Mouse (Mus musculus) midbrain, postnatal 0 days (tissue): ENCODE measurements around the gene Pkd2. TPM values are rescaled to one million over a fixed set of nuclear protein-coding genes. Genes with fewer than 3 reads are reported as not detected.

Source experiments
- ATAC-seq: fragments of 200-750 bp; cut with Nextera tagmentation; 2 replicates; pipeline ENCODE4 v1.8.0; 2017; ENCODE audit warnings: moderate number of reproducible peaks, mild to moderate bottlenecking, moderate TSS enrichment, moderate library complexity; ENCODE audit not compliant: low FRiP score
- DNase-seq: peaks from one replicate; pipeline ENCODE4 v3.0.0-alpha.2; 2015; ENCODE audit warnings: low spot score
- H3K27ac ChIP-seq: fragments of 300-500 bp; sonication (generic); 2 replicates; pipeline ENCODE4 v1.5.1; 2014; ENCODE audit warnings: low read depth, mild to moderate bottlenecking, low read length, mixed read lengths
- H3K27me3 ChIP-seq: fragments of 300-500 bp; sonication (generic); 2 replicates; pipeline ENCODE4 v1.6.1; 2014; ENCODE audit warnings: low read length, control low read depth, mixed read lengths; ENCODE audit not compliant: insufficient read depth
- H3K36me3 ChIP-seq: fragments of 300-500 bp; sonication (generic); 2 replicates; pipeline ENCODE4 v1.6.1; 2014; ENCODE audit warnings: low read length, control low read depth, mixed read lengths; ENCODE audit not compliant: insufficient read depth
- H3K4me1 ChIP-seq: fragments of 300-500 bp; sonication (generic); 2 replicates; pipeline ENCODE4 v1.6.1; 2014; ENCODE audit warnings: mild to moderate bottlenecking, control low read depth, antibody characterized with exemption, low read length, mixed read lengths; ENCODE audit not compliant: insufficient read depth
- H3K4me2 ChIP-seq: fragments of 300-500 bp; sonication (generic); 2 replicates; pipeline ENCODE4 v1.6.1; 2014; ENCODE audit warnings: low read depth, mild to moderate bottlenecking, low read length, mixed read lengths; ENCODE audit not compliant: poor library complexity, severe bottlenecking
- H3K4me3 ChIP-seq: fragments of 300-500 bp; sonication (generic); 2 replicates; pipeline ENCODE4 v1.5.1; 2014; ENCODE audit warnings: low read depth, mild to moderate bottlenecking, low read length, moderate library complexity
- H3K9ac ChIP-seq: fragments of 300-500 bp; sonication (generic); replicated peaks from 2 replicates; pipeline ENCODE4 v1.6.1; 2014; ENCODE audit warnings: mild to moderate bottlenecking, low read length, moderate library complexity, mixed read lengths; ENCODE audit not compliant: poor library complexity, severe bottlenecking
- H3K9me3 ChIP-seq: fragments of 300-500 bp; sonication (generic); 2 replicates; pipeline ENCODE4 v1.6.1; 2016; ENCODE audit warnings: low read length, control low read depth
- CTCF ChIP-seq: IDR thresholded peaks from 2 replicates; pipeline ENCODE4 v1.5.1; 2016; ENCODE audit warnings: antibody characterized with exemption, mild to moderate bottlenecking
- WGBS: fragments of 180-500 bp; shearing (Covaris S2); extraction: QIAGEN DNeasy Blood & Tissue Kit; methylation state at CpG from one replicate; pipeline ENCODE4 v1.1.7; 2014; 5-methylcytosine and 5-hydroxymethylcytosine counted together
- polyA plus RNA-seq: library from polyadenylated mRNA; unstranded; fragments of >200 nt; fragmentation: Nextera tagmentation; extraction: Ambion mirVana; gene quantifications from 2 replicates; pipeline ENCODE4 v1.2.1, GENCODE M21; 2015
- total RNA-seq: library from RNA; depleted of rRNA; stranded (reverse); fragments of >200 nt; gene quantifications from 2 replicates; pipeline ENCODE4 v1.2.3, GENCODE M21; 2014

Gene Pkd2
- total and polyA plus RNA-seq, 2 experiments from 2014 or later = 5.2 to 25.8 TPM

- Histone ChIP-seq H3K27me3 (no peaks in the 10 kb centered on the region), H3K4me1 (no peaks in the 10 kb centered on the region), H3K4me2 (no peak overlapping the region), H3K9me3 (no peaks in the 10 kb centered on the region), H3K36me3 (no peaks in the 10 kb centered on the region), H3K4me3 (no peak overlapping the region), H3K27ac (no peak overlapping the region), H3K9ac (no peak overlapping the region)
- DNase-seq = no peak
- ATAC-seq = no peak
- WGBS = 86% methylated on average over 8 of the region's 8 CpGs
- TF ChIP-seq CTCF = no peak
These were observed 33.3 kb upstream of the Pkd2 start for GRCm38 (mm10) chr5:104425949-104426348.

DNA sequence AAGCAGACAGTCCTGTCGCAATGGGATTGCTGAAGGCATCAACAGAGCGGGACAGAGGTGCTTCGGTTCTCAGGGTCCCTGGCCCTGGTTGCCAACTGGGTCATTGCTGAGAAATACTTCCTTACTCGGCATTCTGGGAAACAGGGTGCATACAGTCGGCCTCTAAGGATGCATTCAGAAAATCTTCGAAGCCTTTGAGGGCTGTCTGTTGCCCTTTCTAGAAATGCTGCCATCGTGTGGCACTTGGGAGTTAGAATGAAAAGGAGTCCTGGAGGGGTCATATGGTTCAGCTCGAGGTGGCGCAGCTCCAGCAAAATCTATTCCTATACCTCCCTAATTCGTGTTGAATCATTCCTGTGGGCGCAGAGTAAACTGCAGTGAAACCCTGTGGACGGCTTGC is 26.4 kb upstream of the Pkd2 start:
- peak; percentile 50 for TF ChIP-seq CTCF
- no peak overlapping the region for H3K4me3 ChIP-seq
- no peak overlapping the region for H3K27ac ChIP-seq
- no peaks in the 10 kb centered on the region for H3K4me1 ChIP-seq
- no peaks in the 10 kb centered on the region for H3K27me3 ChIP-seq
- H3K9ac ChIP-seq = no peak overlapping the region
- no peak for DNase-seq
- ATAC-seq = no peak
- no peak overlapping the region for H3K4me2 ChIP-seq
- H3K9me3 ChIP-seq = no peaks in the 10 kb centered on the region
- WGBS = 50% methylated on average over 12 of the region's 12 CpGs
- H3K36me3 ChIP-seq = no peaks in the 10 kb centered on the region

DNA sequence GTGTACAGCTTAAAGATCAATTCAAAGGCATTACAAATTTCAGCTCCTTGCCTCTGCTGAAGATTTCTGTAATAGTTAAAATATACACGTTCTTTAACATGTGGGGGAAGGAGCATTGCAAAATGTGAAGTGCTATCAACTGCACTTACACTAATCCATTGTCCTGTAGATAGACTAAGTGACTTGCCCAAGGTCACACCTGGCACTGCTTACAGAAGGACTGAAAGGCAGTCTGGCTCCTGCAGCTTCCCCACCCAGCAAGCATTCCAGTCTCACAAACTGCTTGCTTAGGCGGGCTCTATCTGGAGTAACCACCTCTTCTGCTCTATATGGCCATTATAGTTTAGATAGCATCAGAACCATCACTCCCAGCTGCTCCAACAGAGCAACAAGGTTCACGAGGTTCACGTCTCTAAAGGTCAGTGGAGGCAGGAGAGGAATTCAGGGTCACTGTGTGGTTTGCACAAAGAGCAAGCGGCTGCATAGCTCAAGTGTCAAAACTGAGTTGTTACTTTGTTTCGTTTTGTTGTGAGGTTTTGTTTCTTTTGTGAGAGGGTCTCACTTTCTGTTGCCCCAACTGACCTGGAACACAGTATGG is 25.2 kb upstream of the Pkd2 start:
- WGBS = 69% methylated on average over 6 of the region's 6 CpGs
- DNase-seq (no peak), ATAC-seq (no peak)
- no peak for TF ChIP-seq CTCF
- Histone ChIP-seq H3K9me3 (no peaks in the 10 kb centered on the region), H3K36me3 (no peaks in the 10 kb centered on the region), H3K4me1 (no peaks in the 10 kb centered on the region), H3K4me2 (no peak overlapping the region), H3K9ac (no peak overlapping the region), H3K27me3 (no peaks in the 10 kb centered on the region), H3K27ac (no peak overlapping the region), H3K4me3 (no peak overlapping the region)

DNA sequence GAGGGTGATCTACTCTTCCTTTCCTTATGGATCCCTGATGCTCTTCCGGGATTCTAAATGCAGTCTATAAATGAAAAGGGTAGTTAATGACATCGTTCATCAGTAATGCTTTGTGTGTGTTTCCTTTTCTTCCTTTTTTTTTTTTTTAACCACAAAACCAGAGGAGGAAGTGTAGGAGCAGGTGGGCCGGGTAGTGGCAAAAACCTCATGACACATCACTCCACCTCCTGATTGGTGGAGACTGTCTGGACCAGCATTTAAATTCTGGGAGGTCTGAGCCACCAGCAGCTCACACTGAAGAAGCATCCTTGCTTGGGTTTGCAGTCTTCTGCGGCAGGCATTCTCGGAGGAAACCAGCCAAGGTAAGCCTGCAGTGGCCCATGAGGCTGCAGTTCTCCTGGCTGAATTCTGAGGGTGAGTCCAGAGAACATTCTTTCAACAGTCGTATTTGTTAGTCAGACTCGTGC is 24.4 kb upstream of the Pkd2 start, which contains the start of gene Spp1:
Gene Spp1 (plus strand): TSS at position 284 of the 467 bp plus-strand sequence.
- Histone ChIP-seq H3K4me3 (no peak within 1 kb of the TSS), H3K9ac (no peak within 1 kb of the TSS), H3K4me2 (no peak within 1 kb of the TSS), H3K36me3 (no peaks in the 10 kb centered on the region), H3K4me1 (no peaks in the 10 kb centered on the region), H3K27me3 (no peaks in the 10 kb centered on the region), H3K27ac (no peak within 1 kb of the TSS), H3K9me3 (no peaks in the 10 kb centered on the region)
- no peak for DNase-seq
- no peak for TF ChIP-seq CTCF
- no peak for ATAC-seq
- 77% methylated on average over 7 of the region's 7 CpGs for WGBS

- no peak overlapping the region for H3K4me2 ChIP-seq
- no peaks in the 10 kb centered on the region for H3K4me1 ChIP-seq
- no peak for TF ChIP-seq CTCF
- H3K27me3 ChIP-seq = no peaks in the 10 kb centered on the region
- 87% methylated on average over 7 of the region's 7 CpGs for WGBS
- H3K9ac ChIP-seq = no peak overlapping the region
- H3K9me3 ChIP-seq = no peaks in the 10 kb centered on the region
- no peak overlapping the region for H3K27ac ChIP-seq
- DNase-seq = no peak
- no peak overlapping the region for H3K4me3 ChIP-seq
- no peak for ATAC-seq
- no peaks in the 10 kb centered on the region for H3K36me3 ChIP-seq
These were observed 22.7 kb upstream of the Pkd2 start for GRCm38 (mm10) chr5:104436406-104437076.

GRCm38 (mm10) chr5:104442396-104442795 is 16.9 kb upstream of the Pkd2 start:
- no peak for TF ChIP-seq CTCF
- DNase-seq (no peak), ATAC-seq (no peak)
- no peaks in the 10 kb centered on the region for H3K4me1 ChIP-seq
- H3K4me3 ChIP-seq = no peak overlapping the region
- H3K4me2 ChIP-seq = no peak overlapping the region
- no peaks in the 10 kb centered on the region for H3K9me3 ChIP-seq
- H3K9ac ChIP-seq = no peak overlapping the region
- no peaks in the 10 kb centered on the region for H3K36me3 ChIP-seq
- H3K27ac ChIP-seq = no peak overlapping the region
- WGBS = 63% methylated on average over 6 of the region's 6 CpGs
- no peaks in the 10 kb centered on the region for H3K27me3 ChIP-seq
